Mouse (Mus musculus) activated CD4-positive, CD25-positive, alpha-beta regulatory T cell, adult 4 months (primary cell): ENCODE results near the gene Stac. TPM values are rescaled to one million over a fixed set of nuclear protein-coding genes. Genes with fewer than 3 reads are reported as not detected.

ENCODE experiments used
- ATAC-seq: one replicate; pipeline ENCODE4 v1.8.0; 2017
- polyA plus RNA-seq, 2 experiments: library from polyadenylated mRNA; unstranded; fragments of 100-300 nt; shearing (Covaris generic); gene quantifications; one replicate each; pipeline ENCODE4 v1.2.1; 2017

The Stac gene
- polyA plus RNA-seq, 2 experiments from 2014 or later = not detected

GRCm38 (mm10) chr9:111587527-111587926, 102.6 kb downstream of the Stac start:
- no peak for ATAC-seq

- ATAC-seq = no peak
These were observed 111.4 kb downstream of the Stac start for GRCm38 (mm10) chr9:111578784-111579183.

DNA sequence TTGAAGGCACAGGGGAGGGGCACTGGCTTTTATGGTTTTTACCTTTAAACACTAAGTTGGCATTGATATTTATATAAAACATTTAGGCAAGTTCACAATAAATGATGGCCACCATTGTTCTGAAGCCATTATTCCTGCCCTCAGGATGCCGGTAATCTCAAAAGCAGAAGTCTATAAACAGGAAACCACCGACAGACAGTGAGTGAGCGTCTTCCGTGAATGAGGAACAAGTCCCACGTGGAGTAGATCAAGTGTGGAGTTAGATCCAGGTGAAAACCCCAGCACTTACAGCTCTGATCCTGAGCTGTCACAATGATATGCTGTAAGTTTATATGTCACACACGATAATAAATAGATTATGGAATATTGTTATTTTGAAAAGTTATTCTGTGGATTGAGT, 112.7 kb downstream of the Stac start:
- no peak for ATAC-seq

- no peak for ATAC-seq
These were observed 114.3 kb downstream of the Stac start for GRCm38 (mm10) chr9:111575889-111576288.

GRCm38 (mm10) chr9:111573836-111574235, 116.3 kb downstream of the Stac start:
- ATAC-seq = no peak

DNA sequence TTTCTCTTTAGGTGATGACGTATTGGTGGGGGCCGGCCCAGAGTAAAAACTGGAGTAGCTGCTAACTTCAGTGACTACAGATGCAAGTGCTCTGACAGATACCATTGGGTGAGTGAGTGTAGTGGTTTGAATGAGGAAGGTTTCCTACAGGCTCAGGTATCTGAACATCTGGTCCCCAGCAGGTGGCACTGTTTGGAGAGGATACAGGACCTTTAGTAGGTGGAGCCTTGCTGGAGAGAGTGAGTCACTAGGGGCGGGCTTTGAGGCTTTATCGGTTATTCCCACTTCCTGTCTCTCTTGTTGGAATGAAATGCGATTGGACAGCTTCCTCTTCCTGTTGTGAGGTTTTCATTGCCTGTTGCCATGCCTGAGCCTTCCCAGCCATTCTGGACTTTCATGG, 118.5 kb downstream of the Stac start:
- no peak for ATAC-seq

DNA sequence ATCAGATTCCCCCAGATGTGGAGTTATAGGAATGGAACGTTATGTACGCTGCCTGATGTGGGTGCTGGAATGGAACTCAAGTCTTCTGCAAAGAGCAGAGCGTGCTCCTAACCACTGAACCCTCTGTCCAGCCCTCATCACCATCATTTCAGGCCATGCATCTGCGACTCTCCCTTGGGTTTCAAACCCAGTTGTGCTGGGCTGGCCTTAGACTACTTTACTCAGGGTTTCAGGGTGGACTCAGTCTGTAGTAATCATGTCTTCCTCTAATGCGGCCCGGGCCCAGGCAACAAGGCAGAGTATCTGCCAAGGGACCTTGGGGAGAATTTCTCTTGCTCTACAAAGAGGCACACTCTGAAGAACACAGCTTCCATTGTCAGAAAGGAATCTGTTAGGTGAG, 126.0 kb downstream of the Stac start:
- no peak for ATAC-seq

- ATAC-seq = no peak
These were observed 126.9 kb downstream of the Stac start for GRCm38 (mm10) chr9:111563226-111563625.

- ATAC-seq = no peak
These were observed 127.7 kb downstream of the Stac start for GRCm38 (mm10) chr9:111562217-111562988.

DNA sequence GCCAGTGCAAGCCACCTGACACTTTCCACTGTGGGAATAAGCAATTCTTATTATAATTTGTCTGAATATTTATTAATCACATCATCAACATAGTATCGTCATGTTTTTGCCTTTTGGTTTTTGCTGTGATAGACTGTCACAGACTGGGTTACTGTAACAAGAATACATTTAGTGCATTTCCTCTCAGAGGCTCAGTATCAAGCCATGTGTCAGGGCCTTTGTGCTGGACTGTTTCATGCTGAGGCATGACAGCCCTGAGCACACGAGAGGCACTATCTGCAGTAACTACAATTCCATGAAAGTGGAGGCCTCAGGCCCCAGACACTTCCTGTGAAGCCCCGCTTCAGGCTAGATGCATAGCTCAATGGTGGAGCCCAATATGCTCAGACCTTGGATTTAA, 133.4 kb downstream of the Stac start:
- ATAC-seq = no peak

GRCm38 (mm10) chr9:111552865-111553264, 137.3 kb downstream of the Stac start:
- no peak for ATAC-seq

GRCm38 (mm10) chr9:111551461-111552190, 138.5 kb downstream of the Stac start:
- ATAC-seq = no peak

DNA sequence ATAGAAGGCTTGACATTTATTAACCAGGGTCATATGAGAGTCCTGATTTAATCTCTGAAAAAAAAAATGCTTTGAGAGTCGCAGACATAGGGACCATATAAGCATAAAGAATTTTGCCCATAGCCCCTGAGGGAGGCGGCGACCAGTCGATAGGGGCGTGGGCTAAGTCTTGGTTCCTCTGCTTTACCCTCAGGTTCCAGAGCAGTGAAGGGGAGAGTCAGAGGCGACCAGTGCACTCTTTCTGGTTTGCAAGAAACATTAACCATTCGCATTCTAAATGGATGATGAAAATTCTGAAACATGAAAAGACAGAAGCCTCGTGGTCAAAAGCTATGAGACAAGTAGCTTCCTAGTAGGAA, 139.2 kb downstream of the Stac start:
- no peak for ATAC-seq

- ATAC-seq = no peak
These were observed 139.7 kb downstream of the Stac start for GRCm38 (mm10) chr9:111550281-111550962.

- ATAC-seq = no peak
These were observed 147.5 kb downstream of the Stac start for GRCm38 (mm10) chr9:111542663-111543062.

- ATAC-seq = no peak
These were observed 154.6 kb downstream of the Stac start for GRCm38 (mm10) chr9:111535445-111536064.

- ATAC-seq = no peak
These were observed 155.3 kb downstream of the Stac start for GRCm38 (mm10) chr9:111534744-111535423.

GRCm38 (mm10) chr9:111523871-111524270, 166.3 kb downstream of the Stac start:
- ATAC-seq = no peak

GRCm38 (mm10) chr9:111523111-111523510, 167.0 kb downstream of the Stac start:
- ATAC-seq = no peak

DNA sequence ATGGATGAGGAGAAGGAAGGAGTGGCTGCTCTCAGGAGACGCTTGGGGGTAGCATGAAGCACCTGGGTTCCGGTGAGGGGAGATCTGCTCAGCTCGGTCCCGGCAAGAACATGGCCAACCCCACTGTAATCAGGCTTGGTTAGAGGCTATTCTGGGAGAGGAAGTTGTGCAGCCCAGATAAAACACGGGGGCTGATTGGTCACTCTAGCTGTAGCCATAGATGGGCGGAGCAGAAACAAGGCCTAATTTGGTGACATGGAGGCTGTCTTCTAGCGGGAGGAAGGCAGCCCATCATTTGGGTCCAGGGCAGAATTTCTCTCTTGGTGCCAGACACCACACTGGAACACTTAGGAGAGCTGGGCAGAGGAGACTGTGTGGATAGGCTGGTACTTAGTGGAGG, 167.9 kb downstream of the Stac start:
- ATAC-seq = no peak

DNA sequence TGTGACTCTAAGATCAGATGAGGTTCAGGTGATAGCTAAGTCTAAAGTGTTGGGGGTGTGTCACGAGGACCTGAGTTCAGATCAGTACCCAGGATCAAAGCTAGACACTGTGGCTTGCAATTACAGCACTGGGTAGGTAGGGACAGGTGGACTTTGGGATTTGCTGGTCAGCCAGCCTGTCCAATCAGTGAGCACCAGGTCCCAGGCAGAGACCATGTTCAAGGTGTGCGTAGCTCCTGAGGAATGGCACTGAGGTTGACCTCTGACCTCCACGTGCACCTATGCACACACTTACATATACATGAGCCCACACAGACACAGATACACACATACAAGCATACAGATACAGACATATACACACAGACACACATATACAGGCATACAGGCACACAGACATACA, 174.6 kb downstream of the Stac start:
- no peak for ATAC-seq
